Mouse (Mus musculus) megakaryocyte-erythroid progenitor cell, adult 5-6 weeks (primary cell): ENCODE results near the gene Eef2k. TPM values are rescaled to one million over a fixed set of nuclear protein-coding genes. Genes with fewer than 3 reads are reported as not detected.

ENCODE experiments used
- ATAC-seq: replicated peaks from 2 replicates; pipeline ENCODE4 v1.8.0; 2016; ENCODE audit warnings: mild to moderate bottlenecking, inconsistent platforms; ENCODE audit not compliant: severe bottlenecking, poor library complexity, low FRiP score, low TSS enrichment
- total RNA-seq, 2 experiments: library from RNA; stranded (forward) in 1 of 2; stranded (reverse) in 1 of 2; fragments of 200-1000, 215-1000 nt in 1 of 2; fragments of >200 nt in 1 of 2; fragmentation: Nextera tagmentation in 1 of 2; gene quantifications; 2 replicates each; pipeline ENCODE4 v1.2.3; 2014 to 2017

The Eef2k gene
- total RNA-seq, 2 experiments from 2014 or later: 42.3 to 52.6 TPM

DNA sequence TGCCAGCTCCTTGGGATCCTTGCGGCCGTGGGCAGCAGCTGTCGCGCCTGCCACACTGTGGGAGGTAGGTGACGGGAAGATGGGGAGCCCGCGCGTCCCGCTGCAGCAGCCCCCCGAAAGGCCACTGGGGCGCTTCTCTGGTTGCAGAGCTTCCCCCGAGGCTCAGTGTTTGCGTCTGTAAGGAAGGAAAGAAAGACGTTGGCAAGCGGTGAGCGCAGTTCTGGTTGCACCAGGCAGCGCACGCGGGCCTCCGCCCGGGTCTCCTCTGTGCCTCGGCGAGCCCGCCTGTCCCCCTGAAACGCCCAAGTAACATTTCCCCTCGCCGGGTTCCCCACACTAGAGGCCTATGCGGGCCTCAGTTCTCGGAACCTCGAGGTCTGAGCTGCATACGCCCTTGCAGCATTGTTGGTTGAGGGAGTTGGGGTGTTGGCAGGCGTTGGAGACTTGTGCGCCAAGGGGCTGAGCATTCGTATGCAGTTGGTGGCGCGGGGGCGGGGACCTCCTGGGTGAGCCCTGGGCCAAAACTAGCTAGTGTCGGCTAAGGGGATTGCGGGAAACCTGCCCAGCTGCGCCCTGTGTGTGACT lies 498 bp downstream of the Eef2k start:
- peak; percentile 82 for ATAC-seq

DNA sequence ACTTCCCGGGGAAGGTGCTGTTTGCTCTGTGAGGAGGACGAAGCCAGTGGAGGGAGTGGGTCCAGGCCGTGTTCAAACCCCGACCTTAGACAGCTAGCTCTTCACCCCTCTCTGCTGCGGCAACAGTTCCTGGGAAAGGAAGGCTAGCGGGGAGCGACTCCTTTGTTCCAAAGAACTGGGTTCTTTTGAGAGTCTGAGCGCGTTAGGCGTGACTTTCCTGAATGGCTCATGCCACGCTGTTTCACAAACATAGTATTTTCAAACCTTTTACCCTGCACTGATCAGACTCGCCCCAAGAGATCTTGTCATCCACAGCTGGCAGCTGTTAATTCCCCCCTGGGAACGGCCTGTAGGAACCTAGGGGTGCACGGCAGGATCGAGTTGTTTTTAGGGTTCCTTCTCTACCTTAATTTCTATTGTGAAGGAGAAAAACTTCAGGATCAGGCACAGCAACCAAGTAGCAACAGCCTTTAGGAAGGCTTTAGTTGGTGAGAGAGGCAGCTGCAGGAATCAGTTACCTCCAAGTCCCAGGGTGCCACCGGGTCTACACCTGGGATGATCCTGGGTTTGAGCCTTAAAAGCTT lies 1.3 kb downstream of the Eef2k start:
- no peak for ATAC-seq

- ATAC-seq: no peak
Observed at GRCm38 (mm10) chr7:120844689-120845088, 2.1 kb downstream of the Eef2k start.

DNA sequence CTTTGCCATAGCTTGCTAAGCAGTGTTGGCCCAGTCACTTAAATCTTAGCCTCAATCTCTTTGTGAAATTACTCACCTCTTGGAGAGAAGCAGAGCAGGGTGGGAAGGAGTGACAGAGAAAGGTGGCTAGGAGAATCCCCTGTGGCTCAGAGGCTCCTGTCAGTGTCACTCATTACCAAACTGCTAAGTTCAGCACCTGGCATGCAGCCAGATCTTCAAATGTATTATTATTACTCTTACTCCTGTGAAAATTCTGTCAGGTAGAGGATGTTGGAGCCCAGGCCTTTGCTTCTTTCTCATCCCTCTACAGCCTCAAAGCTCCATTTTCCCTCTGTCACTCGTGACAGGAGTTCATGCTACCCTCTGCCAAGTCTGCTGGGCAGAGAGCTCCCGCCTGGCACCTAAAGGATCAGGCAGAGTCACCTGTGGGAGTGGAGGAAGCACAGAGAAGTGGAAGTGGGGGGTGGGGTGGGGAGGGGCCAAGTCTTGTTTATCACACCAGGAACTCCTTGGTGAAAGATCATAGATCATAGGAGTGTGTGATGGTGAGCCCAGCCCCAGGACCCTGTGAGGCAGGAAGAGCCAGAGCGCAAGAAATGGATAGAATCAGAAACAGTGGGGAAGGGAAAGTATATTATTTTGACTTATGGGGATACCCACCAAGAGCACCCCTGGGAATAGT lies 6.3 kb downstream of the Eef2k start:
- ATAC-seq: no peak

- ATAC-seq: no peak
Observed at GRCm38 (mm10) chr7:120850165-120850564, 7.5 kb downstream of the Eef2k start.

- ATAC-seq: no peak
Observed at GRCm38 (mm10) chr7:120859854-120860253, 17.2 kb downstream of the Eef2k start.

GRCm38 (mm10) chr7:120860799-120861487 lies 18.3 kb downstream of the Eef2k start:
- peak; percentile 5; the same call in 1 of the 2 replicates for ATAC-seq

- peak; percentile 61 for ATAC-seq
Observed at GRCm38 (mm10) chr7:120861488-120862047, 18.9 kb downstream of the Eef2k start.

GRCm38 (mm10) chr7:120862196-120862595 lies 19.6 kb downstream of the Eef2k start:
- no peak for ATAC-seq

DNA sequence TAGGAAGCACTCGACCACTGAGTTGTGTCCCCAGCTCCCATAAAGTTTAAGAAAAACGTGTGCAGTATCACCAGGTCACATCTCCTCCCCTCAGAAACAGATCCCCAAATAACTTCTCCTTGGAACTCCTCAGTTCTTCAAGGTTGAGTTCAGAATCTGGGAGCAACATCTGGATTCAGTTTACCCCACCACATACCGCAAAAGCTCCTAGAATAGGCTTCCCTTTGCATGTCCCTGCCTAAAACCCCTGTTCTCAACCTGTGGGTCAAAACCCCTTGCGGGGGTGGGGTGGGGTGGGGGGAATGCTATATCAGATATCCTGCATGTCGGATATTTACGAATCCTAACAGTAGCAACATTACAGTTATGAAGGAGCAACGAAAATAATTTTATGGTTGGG lies 20.0 kb downstream of the Eef2k start:
- no peak for ATAC-seq

DNA sequence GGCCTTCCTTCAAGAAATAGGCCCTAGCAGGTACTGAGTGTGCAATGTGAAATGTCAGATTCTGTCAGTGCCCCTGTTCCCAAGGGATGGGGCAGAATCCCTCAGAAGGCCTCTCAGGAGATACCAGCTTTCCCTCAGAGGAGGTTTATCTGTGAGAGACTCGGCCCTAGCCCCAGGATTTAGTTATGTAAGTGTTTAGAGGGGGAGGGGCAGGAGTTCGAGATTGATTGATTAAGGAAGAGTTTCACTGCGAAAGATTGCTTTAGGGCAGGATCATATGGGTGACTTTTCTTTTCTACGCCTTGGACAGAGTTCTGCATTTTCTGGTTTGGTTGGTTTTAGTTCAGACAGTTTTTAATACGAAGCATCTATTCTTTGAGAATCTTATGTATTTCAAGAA lies 20.8 kb downstream of the Eef2k start:
- no peak for ATAC-seq

DNA sequence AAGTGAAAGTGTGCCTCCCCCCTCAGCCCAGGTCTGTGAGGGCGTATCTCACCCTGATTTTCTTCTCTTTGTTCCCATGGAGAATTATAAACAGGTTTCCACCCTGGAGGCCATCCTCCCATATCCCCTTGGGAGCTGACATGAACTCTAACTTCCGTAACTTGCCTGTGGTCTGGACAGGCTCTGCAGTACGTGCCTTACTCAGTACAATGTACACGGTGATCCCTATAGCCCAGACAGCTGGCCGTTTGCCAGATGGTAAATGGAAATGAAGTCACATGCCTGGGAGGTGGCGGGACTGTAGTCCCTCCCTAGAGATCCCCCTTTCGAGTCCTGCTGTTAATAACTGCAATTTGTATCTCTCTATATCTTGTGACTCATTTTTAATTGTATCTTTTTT lies 22.5 kb downstream of the Eef2k start:
- peak; percentile 66 for ATAC-seq

GRCm38 (mm10) chr7:120865832-120866231 lies 23.2 kb downstream of the Eef2k start:
- ATAC-seq: peak; percentile 68

GRCm38 (mm10) chr7:120866684-120867083 lies 24.1 kb downstream of the Eef2k start:
- ATAC-seq: no peak

DNA sequence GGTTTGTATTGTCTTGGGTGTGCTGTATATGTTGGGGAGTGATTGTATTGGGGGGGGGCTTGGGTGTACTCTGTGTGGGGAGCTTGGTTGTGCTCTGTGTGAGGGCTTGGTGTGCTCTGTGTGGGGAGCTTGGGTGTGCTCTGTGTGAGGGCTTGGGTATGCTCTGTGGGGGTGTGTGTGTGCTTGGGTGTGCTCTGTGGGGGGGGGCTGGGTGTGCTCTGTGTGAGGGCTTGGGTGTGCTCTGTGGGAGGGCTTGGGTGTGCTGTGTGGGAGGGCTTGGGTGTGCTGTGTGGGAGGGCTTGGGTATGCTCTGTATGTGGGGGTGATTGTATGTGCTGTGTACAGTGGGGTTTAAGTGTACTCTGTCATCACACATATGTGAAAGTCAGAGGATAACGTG lies 25.1 kb downstream of the Eef2k start:
- no peak for ATAC-seq

DNA sequence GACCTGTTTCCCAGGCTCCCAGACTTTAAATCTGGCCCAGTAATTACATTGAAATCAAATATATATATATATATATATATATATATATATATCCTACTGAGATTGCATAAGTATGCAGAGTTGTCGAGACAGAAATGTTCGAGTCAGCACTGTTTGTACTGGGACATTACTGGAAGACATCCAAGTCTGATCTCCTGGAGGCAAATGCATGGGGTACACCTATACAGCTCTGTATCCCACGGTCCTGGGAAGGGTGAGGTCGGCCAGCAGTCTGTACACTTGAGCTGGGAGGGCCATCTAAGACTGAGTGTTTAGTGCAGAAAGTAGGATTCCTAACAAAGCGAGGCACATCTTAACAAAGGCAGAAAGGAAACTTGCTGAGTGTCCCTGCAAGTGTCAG lies 27.3 kb downstream of the Eef2k start:
- no peak for ATAC-seq

DNA sequence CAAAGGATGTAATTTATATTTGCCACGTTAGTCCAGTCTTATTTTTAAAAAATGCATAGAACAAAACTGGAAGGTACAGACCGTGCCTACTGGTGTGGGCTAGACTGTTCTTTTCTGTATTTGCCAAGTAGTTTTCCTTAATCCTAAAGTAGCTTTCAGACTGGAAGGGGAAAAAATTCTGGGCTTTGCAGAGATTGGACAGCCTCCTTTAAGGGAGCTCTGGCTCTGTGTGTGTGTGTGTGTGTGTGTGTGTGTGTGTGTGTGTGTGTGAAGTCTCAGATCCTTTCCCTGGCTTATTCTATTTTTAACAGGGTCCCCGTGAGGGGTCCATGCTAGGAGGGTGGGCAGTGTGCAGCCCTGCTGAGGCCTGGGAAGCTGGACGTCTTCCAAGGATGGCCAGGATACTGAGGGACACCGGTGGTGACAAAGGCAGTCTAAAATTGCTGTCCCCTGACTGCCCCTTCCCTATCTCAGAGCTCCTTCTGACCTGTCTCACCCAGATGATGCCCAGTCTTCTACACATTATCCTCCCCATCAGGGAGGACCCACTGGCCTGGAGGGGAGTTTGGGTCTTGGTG lies 27.9 kb downstream of the Eef2k start:
- no peak for ATAC-seq

DNA sequence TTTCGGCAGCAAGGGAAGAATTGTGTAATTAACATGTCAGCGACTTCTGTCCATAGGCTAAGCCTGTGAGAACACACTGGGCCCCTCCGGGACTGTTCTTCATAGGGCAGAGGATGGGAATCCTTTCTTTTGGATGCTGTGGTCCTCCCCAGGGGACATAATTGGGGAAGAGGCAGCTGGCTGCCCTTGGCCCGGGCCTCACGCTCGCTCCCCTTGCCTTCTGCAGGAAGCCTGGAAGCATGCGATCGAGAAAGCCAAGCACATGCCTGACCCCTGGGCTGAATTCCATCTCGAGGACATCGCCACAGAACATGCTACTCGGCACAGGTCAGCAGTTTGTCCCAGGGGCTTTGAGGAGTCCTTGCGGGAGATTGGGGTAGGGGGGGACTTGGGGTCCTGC lies 30.5 kb downstream of the Eef2k start:
- no peak for ATAC-seq

DNA sequence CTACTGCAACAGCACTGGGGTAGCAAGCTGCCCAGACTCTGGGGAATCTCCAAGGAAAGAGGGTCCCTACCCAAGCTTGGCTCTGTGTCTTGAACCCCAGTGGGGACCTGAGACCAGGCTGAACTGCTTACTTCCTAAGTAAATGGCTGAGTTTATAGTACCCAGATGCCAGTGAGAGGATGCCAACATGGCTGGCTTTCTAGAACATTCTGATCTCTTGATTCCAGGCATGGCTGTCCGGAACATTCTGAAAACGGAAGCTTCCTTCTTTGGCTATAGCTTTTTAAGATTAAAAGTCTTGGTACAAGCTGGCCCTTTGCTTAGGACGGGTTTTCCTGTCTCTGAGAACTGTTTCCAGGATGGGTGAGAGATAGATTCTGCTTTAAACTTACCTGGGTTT lies 31.4 kb downstream of the Eef2k start:
- no peak for ATAC-seq
